Mouse (Mus musculus) bone marrow macrophage, adult 2 months (primary cell): ENCODE measurements around the gene Arnt2. TPM values are rescaled to one million over a fixed set of nuclear protein-coding genes. Genes with fewer than 3 reads are reported as not detected.

Experiments
- H3K27ac ChIP-seq: 2 replicates; pipeline ENCODE4 v1.5.1; 2012; ENCODE audit warnings: low read depth, low read length; ENCODE audit not compliant: insufficient read depth
- H3K4me1 ChIP-seq: 2 replicates; pipeline ENCODE4 v1.6.1; 2012; ENCODE audit warnings: low read length; ENCODE audit not compliant: control insufficient read depth, insufficient read depth
- H3K4me3 ChIP-seq: 2 replicates; pipeline ENCODE4 v1.5.1; 2012; ENCODE audit warnings: mild to moderate bottlenecking, low read length, moderate library complexity; ENCODE audit not compliant: insufficient read depth
- CTCF ChIP-seq: IDR thresholded peaks from 2 replicates; pipeline ENCODE4 v1.5.1; 2012; ENCODE audit warnings: low read depth, mild to moderate bottlenecking, low read length, moderate library complexity
- POLR2A ChIP-seq: IDR thresholded peaks from 2 replicates; pipeline ENCODE4 v1.6.1; 2012; ENCODE audit warnings: mild to moderate bottlenecking, low read depth, low read length, borderline replicate concordance
- polyA plus RNA-seq: library from polyadenylated mRNA; stranded (reverse); fragments of >200 nt; gene quantifications from 2 replicates; pipeline ENCODE4 v1.2.4, GENCODE M21; 2012; ENCODE audit not compliant: missing spikeins, insufficient read depth, insufficient read length

Arnt2 gene
- not detected in 2 replicates for polyA plus RNA-seq

DNA sequence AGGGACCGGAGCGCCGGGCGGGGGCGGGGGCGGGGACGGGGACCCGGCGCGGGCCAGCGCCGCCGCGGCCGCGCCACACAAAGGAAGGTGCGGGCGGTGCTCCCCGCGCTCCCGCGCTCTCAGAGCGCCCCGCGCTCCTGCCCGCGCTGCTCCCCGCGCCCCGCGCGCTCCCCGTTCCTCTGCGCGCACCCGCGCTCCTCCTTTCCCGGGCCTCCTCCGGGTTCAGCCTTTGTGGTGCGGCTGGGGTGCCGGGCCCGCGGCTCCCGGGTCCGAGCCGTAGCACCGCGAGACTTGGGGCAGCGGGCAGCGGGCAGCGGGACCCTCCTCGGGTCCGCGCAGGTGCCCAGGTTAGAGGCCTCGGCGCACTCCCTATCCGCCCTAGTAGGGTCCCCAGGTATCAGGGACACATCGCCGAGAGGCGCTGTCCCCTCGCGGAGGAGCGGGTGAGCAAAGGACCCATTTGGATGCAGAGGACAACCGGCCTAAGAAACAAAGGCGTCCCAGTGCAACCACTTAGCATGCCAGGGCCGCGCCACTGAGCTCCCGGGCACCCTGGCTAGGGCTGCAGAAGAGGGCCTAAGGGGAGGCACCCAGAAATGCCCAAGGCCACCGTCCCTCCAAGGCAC, at the start of gene Arnt2:
Gene Arnt2, minus strand, starts transcription at position 281 of the 626 bp plus-strand sequence.
- Histone ChIP-seq H3K27ac (no peak within 1 kb of the TSS), H3K4me3 (peak within 1 kb of the TSS; percentile 59), H3K4me1 (no peaks in the 10 kb centered on the region)
- no peak for TF ChIP-seq POLR2A
- TF ChIP-seq CTCF: no peak

DNA sequence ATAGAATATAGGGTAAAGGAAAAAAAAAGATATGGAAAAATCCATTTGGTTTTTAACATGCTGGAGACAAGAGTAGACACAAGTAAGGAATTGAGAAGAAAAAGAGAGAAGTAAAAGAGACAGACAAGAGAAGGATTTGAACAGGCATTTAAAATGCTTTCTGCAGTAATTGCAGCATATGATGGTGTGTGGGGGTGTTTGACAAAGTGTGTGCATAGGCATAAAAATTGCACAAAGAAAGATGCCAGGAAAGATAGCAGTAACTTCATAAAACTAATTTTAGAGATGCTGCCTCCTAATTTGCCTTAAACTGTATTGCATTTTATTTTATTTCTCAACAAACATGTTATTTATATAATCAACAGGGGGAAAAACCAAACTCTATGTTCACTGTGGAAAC, 41.7 kb upstream of the Arnt2 start:
- Histone ChIP-seq H3K4me3 (no peak overlapping the region), H3K27ac (no peak overlapping the region), H3K4me1 (peaks cover 3% of the 10 kb centered on the region; the same call in 1 of the 2 replicates)
- TF ChIP-seq POLR2A (no peak), CTCF (no peak)

DNA sequence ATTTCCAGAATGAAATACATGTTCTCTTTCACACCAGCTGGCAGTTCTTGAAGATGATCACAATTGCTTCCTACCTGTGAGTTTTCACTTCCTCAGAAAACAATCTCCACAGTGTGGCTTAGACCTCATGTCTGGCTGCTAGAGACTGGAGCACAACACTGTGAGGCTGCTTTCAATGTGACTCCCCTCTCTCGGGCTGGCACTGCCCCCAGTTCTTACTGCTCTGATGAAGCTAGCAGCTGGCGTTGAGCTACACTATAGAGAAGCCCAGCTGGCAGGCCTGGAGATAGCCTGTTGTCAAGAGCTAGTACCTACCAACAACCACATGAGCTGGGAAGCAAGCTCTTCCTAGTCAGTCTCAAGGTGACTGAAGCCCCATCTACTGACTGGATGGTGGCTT, 39.1 kb upstream of the Arnt2 start:
- H3K27ac ChIP-seq: no peak overlapping the region
- no peaks in the 10 kb centered on the region for H3K4me1 ChIP-seq
- no peak overlapping the region for H3K4me3 ChIP-seq
- TF ChIP-seq CTCF (no peak), POLR2A (no peak)

DNA sequence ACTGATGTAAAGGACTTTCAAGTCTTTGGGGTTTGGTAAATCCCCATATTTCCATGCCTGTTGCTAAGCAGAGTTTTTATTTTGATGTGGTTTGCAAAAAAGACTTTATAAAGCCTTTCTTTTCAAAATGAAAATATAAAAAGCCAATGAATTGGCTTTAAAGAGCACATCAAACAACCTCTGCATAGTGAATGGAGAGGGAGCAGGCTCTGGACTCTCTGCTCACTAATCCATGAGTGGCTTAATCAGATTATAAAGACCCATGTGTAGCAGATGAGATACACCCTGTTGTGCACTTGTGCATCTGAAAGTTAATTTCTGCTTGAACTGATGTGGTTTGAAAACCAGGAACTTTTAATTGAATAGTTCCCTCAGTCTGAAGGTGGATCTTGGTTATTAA, 38.5 kb upstream of the Arnt2 start:
- Histone ChIP-seq H3K27ac (no peak overlapping the region), H3K4me1 (no peaks in the 10 kb centered on the region), H3K4me3 (no peak overlapping the region)
- no peak for TF ChIP-seq CTCF
- TF ChIP-seq POLR2A: no peak

DNA sequence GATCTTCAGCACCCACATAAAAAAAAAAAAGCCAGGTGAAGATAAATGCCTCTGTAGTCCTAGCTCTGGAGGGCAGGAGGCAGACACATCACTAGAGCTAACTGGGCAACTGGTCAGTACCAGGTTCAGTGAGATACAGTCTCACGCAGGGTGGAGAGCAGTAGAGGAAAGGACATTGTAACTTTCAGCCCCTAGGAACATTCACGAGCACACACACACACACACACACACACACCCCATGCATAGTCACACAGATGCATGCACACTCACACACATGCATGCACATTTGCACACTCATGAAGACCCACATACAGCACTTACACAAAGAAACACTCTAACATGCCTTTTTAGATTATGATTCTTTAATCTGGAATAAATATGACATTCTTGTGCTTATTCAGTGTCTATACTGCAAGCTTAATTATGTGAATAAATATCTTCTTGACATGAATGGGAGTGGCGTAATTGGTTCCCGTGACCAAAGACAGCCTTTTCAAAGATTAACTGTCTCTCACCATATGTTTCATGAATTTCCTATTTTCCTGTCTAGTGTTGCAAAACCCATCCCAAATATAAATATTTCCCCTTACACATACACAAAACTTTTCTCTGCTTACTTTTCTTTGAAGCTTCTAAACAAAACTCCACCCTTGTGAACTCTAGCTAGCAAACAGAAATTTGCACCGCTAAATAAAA, 37.9 kb upstream of the Arnt2 start:
- Histone ChIP-seq H3K4me3 (no peak overlapping the region), H3K4me1 (no peaks in the 10 kb centered on the region)
- no peak for TF ChIP-seq POLR2A
- TF ChIP-seq CTCF: no peak

DNA sequence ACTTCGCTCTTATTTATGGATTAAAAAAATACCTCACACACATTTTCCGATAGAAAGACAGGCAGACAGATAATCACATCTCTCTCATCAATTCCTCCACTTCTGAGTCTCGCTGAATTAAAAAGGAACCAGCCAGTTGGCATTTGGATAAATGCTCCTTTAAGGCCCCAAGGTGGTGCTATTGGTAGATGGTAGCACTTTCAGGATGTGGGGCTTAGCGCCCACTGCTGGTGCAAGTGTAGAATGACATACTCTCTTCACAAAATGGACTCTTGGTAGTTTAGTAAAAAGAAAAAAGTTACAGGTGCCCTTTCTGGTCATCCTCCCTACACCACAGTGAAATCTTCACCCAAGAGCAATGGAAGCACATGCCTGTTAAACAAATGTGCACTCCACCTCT, 37.1 kb upstream of the Arnt2 start:
- H3K4me1 ChIP-seq: no peaks in the 10 kb centered on the region
- peak; percentile 97 for TF ChIP-seq CTCF
- no peak for TF ChIP-seq POLR2A
- no peak overlapping the region for H3K27ac ChIP-seq
- H3K4me3 ChIP-seq: no peak overlapping the region

More for the DNA sequence above, 37.9 kb upstream of the Arnt2 start:
- H3K27ac ChIP-seq: no peak overlapping the region

DNA sequence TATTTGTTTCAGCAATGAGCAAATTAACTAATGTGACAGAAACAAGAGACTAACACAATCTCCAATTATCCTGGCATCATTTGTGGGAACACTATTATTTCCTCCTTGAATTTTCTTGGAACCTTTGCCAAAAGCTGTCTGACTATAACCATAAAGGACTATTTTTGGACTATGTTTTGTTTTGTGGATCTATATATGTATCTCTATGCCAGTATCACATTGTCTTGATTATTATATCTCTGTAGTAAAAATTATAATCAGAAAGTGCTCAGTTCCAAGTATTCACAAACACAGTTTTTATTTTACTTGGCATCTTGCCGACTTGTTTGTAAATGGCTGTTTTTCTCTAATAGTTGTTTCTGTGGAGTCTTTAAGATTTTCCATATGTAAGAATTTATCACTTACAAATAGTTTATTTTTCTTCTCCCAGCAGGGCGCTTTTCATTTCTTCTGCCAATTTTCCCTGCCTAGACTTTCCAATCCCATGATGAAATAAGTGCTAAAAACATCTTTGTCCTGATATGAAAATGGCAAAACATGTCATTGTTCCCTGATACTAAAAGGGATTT, 32.5 kb upstream of the Arnt2 start:
- TF ChIP-seq POLR2A: no peak
- no peak for TF ChIP-seq CTCF
- no peak overlapping the region for H3K27ac ChIP-seq
- peaks cover 5% of the 10 kb centered on the region for H3K4me1 ChIP-seq
- H3K4me3 ChIP-seq: no peak overlapping the region

DNA sequence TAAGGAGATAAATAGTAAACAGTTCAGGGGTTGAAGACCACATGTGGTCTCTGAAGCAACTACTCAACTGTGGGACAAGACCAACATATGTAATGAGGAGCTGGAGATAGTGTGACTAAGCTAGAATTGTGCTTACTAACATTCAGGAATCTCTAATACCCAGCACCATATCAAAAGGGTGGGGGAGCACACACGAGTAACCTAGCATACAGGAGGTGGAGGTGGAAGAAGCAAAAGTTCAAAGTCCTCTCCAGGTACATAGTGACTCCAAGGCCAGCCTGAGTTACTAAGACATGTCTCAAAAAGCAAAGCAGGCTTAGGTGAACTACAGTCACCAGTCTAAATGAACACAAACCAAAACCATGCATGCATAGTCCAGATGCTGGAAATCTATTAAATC, 29.6 kb upstream of the Arnt2 start:
- H3K4me1 ChIP-seq: peaks cover 5% of the 10 kb centered on the region
- H3K4me3 ChIP-seq: no peak overlapping the region
- H3K27ac ChIP-seq: no peak overlapping the region
- no peak for TF ChIP-seq POLR2A
- TF ChIP-seq CTCF: no peak

DNA sequence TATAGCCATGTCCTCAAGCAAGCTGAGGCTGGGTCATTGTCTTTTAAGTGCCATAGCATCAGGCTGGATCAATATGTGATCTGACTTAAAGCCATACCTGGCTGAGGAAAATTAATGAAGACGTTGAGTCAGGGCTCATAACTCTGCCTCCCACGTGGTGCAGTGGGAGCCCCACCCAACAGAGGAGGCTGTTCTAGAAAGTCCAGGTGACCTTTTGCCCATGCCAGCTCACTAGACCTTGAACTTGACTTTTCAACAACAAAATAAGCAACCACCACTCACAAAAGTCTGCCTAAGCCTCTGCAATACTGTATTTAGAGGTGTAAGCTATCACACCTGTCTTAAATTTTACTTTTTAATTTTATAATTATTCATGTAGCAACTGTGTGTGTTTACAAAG, 24.9 kb upstream of the Arnt2 start:
- Histone ChIP-seq H3K4me3 (no peak overlapping the region), H3K27ac (no peak overlapping the region), H3K4me1 (peaks cover 5% of the 10 kb centered on the region)
- TF ChIP-seq POLR2A (no peak), CTCF (no peak)

DNA sequence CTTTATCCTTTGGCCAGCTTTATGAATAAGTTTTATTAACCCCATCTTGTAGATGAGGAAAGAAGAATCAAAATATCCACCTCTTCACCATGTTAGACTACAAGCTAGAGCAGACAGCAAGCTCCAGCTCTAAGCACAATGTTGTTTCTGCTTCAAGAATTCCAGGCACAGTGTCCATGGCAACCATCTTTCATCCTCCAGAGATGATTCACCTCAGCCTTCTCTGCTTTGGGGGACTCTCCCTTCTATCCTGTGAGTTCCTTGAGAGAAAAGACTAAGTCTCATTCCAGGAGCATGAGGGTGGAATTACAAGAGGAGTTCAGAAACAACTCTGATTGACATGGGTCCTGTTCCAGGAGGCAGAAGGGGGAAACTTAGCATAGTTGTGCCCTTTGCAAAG, 22.2 kb upstream of the Arnt2 start:
- Histone ChIP-seq H3K4me1 (no peaks in the 10 kb centered on the region), H3K4me3 (no peak overlapping the region), H3K27ac (no peak overlapping the region)
- no peak for TF ChIP-seq CTCF
- TF ChIP-seq POLR2A: no peak

DNA sequence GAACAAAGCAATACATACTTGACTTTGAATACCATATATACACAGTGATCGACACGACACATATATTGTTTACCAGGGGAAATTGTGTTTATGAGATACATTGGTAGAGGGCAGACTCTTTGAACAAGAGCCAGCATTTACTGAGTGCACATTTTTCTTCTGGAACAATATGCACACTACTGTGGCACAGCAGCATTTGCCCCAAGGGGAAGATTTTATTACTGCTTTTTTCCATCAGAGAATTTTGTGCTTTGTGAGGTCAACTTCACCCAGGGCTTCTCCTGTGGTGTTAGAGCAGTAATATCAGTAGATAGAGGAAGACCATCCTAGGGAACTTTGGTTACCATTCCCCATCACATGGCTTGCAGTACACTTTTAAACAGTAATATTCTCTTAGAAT, 17.2 kb upstream of the Arnt2 start:
- H3K4me1 ChIP-seq: no peaks in the 10 kb centered on the region
- no peak for TF ChIP-seq POLR2A
- no peak for TF ChIP-seq CTCF

More for the DNA sequence above, 17.2 kb upstream of the Arnt2 start:
- Histone ChIP-seq H3K4me3 (no peak overlapping the region), H3K27ac (no peak overlapping the region)
